Mouse (Mus musculus): ENCODE measurements around the gene Olfr406. TPM values are rescaled to one million over a fixed set of nuclear protein-coding genes. Genes with fewer than 3 reads are reported as not detected.

The Olfr406 gene
- total RNA-seq (2021) = not detected
- long read RNA-seq = 0 reads

DNA sequence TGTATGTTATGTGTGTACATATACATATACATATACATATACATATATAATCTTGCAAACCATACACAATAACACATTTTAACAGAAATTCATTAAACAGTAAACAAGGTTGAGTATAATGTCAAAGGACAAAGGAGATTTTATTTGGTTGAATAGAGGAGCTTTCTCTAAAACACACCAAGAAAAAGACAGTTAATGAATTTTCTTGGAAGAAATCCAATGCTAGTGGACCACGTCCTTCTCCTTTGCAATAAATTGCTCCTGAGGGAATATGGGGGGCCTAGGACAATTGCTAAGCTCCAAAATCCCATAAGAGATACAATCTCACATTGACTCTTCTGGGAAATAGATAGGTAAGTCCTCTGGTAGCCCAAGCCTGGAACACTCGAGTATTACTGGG lies at the start of gene Olfr406:
TSS of gene Olfr406 (plus strand) at position 301 of the 400 bp plus-strand sequence.
- DNase-seq (ENCODE audit: low spot score in 2 of 2) = no peak

GRCm38 (mm10) chr11:74211279-74211678 lies 48.3 kb upstream of the Olfr406 start, which contains the start of gene Olfr43:
Olfr43 (minus strand) TSS chr11:74211379.
- DNase-seq (ENCODE audit: low spot score in 2 of 2) = no peak

DNA sequence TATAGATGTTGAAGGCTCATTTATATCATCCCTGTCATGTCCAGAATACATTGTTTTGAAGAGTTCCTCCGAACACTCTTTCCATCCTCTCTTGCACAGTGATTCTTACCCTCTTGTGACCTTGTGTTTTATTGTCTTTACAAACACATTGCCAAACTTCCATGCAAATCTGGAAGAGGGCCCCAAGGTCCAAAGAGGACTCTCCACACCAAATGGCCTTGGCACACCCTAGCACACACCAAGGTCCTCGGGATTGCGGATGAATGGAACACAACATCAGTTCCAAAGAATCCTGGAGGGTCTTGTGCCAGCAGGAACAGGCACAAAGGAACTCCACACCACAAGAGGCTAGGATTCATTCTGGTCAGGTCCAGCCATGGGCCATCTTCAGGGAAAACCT lies 18.4 kb upstream of the Olfr406 start:
- no peak for DNase-seq (ENCODE audit: low spot score in 2 of 2)

- no peak for DNase-seq (ENCODE audit: low spot score in 2 of 2)
These were observed 23.8 kb downstream of the Olfr406 start, which contains the start of gene Olfr59 for GRCm38 (mm10) chr11:74283436-74283835. Olfr59 (plus strand) TSS chr11:74283736.

- DNase-seq (ENCODE audit: low spot score in 2 of 2) = no peak
These were observed 27.6 kb downstream of the Olfr406 start for GRCm38 (mm10) chr11:74287256-74287655.

Other genes starting within 250 kb of the Olfr406 start
- not detected for gene Olfr139, start 203.3 kb upstream of the Olfr406 start, total RNA-seq (2021)
- gene Olfr399, start 203.2 kb upstream of the Olfr406 start, total RNA-seq (2021) = not detected
- not detected for gene Zfp616, start 189.9 kb upstream of the Olfr406 start, total RNA-seq (2021)
- gene Olfr401, start 146.1 kb upstream of the Olfr406 start, total RNA-seq (2021) = not detected
- not detected for gene Olfr402, start 106.3 kb upstream of the Olfr406 start, total RNA-seq (2021)
- not detected for gene Olfr403, start 73.6 kb upstream of the Olfr406 start, total RNA-seq (2021)
- not detected for gene Olfr43, start 48.4 kb upstream of the Olfr406 start, total RNA-seq (2021)
- not detected for gene Olfr59, start 23.9 kb downstream of the Olfr406 start, total RNA-seq (2021)
- not detected for gene Olfr410, start 78.2 kb downstream of the Olfr406 start, total RNA-seq (2021)
- gene Olfr411, start 92.8 kb downstream of the Olfr406 start, total RNA-seq (2021) = not detected
- not detected for gene Olfr412, start 102.3 kb downstream of the Olfr406 start, total RNA-seq (2021)

All from layer of hippocampus, postnatal 10 days (tissue).